Mouse (Mus musculus) A20 (cell line): Measurements from ENCODE around the gene Rnls.

ENCODE experiments used
- DNase-seq: peaks from one replicate; pipeline ENCODE4 v3.0.0-alpha.2; 2011; ENCODE audit warnings: low read depth, low spot score

Rnls gene

GRCm38 (mm10) chr19:33262421-33262820 is 129.7 kb downstream of the Rnls start:
- peak; percentile 27 for DNase-seq

DNA sequence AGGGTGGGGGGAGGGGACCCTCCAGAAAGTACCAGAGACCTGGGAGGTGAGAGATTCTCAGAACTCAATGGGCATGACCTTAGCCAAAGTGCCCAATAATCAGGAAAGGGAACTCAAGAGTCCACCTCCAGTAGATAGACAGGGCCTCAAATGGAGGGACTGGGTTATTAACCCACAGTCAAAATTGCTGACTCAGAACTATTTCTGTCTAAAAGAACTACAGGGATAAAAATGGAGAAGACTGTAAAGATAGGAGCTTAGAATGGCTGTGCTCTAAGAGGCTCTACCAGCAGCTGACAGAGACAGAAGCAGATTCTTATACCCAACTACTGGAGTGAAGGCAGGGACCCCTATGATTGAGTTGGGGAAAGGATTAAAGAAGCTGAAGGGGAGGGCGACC is 132.9 kb downstream of the Rnls start:
- DNase-seq, result no peak

DNA sequence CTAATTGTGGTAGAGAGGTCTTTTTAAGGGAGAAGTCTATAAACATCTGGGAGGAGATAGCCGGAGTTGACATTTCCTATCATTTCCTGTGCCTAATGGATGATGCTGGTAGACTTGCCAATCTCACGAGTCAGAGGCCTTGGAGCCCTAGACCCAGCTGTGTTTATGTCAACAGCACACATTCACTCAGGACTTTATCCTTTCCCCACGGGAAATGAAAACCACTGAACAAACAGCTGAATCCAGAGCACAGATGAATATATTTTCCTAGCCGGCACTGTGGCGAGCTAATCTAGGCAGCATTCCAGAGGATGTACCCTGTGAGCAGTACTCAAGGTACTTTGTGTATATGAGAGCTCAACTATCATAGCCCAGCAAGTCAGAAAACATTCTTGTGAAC is 138.2 kb downstream of the Rnls start:
- DNase-seq, result no peak

- DNase-seq, result no peak
Measured at GRCm38 (mm10) chr19:33252226-33252625, 139.9 kb downstream of the Rnls start.

- no peak for DNase-seq
Measured at GRCm38 (mm10) chr19:33244196-33244595, 147.9 kb downstream of the Rnls start.

- no peak for DNase-seq
Measured at GRCm38 (mm10) chr19:33240386-33240785, 151.7 kb downstream of the Rnls start.

- no peak for DNase-seq
Measured at GRCm38 (mm10) chr19:33232902-33233301, 159.2 kb downstream of the Rnls start.

- DNase-seq, result no peak
Measured at GRCm38 (mm10) chr19:33231303-33231702, 160.8 kb downstream of the Rnls start.

DNA sequence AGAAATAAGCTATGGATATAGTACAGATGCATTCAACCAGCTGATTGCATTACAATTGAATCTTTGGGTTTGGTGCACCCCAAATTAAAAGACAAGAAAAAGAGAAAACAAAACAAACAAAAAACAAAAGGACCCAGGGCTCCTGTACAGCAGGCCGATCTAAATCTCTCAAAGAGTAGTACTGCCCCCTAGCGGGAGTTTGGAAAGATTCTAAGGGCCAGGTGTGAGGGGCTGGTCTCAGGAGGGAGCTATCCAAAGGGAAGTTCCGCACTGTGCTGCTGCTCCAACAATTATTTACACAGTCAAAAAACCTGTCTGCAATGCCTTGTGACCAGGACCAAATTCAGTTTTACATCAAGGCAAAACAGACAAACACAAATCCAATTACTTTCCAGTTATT is 165.1 kb downstream of the Rnls start:
- peak; percentile 80 for DNase-seq

GRCm38 (mm10) chr19:33225858-33226705 is 166.0 kb downstream of the Rnls start:
- peak; percentile 29 for DNase-seq

GRCm38 (mm10) chr19:33225002-33225376 is 167.1 kb downstream of the Rnls start:
- no peak for DNase-seq

GRCm38 (mm10) chr19:33224181-33225001 is 167.7 kb downstream of the Rnls start:
- DNase-seq, result peak; percentile 19

- DNase-seq, result no peak
Measured at GRCm38 (mm10) chr19:33223766-33224165, 168.3 kb downstream of the Rnls start.

DNA sequence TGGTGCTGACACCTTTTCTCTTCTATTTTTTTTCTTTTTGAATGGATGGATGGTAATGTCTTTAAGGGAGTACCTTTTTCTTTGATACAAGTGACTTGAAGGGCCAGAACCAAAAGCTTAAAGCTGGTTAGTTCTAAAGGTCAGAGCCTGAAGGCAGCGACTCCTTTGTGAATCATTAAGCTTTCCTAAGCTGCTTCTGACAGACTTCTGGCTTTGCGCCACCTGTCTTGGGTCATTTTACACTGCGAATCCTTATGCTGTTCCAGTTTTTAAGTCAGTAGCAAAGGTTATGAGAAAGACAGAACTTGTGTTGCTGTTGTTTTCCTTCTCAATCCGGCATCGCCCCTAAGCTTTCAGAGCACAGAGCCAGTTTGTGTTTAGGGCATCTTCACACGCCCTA is 168.8 kb downstream of the Rnls start:
- no peak for DNase-seq

GRCm38 (mm10) chr19:33222595-33223223 is 169.4 kb downstream of the Rnls start:
- DNase-seq, result peak; percentile 85

- no peak for DNase-seq
Measured at GRCm38 (mm10) chr19:33217791-33218300, 174.2 kb downstream of the Rnls start.

GRCm38 (mm10) chr19:33209709-33210108 is 182.4 kb downstream of the Rnls start:
- DNase-seq, result peak; percentile 10

DNA sequence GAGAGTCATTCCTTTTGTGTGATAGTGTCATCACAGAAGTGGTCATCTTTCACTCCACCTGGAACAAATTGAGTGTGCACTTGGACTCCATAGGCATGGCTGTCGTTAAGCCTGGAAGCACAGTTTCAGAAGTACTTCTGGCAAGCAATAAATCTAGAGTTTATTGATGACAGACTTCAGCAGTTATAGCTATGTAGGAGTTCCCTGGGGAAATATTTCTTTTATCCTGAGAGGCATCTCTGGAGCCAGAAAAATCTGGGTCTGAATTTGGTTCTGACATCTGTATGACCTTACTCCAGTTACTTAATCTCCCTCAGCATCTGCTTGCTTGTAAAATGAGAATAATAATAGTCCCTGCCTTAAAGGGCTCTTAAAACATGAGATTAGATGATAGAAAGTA is 184.1 kb downstream of the Rnls start:
- DNase-seq, result peak; percentile 4

- peak; percentile 67 for DNase-seq
Measured at GRCm38 (mm10) chr19:33205389-33205788, 186.7 kb downstream of the Rnls start.

DNA sequence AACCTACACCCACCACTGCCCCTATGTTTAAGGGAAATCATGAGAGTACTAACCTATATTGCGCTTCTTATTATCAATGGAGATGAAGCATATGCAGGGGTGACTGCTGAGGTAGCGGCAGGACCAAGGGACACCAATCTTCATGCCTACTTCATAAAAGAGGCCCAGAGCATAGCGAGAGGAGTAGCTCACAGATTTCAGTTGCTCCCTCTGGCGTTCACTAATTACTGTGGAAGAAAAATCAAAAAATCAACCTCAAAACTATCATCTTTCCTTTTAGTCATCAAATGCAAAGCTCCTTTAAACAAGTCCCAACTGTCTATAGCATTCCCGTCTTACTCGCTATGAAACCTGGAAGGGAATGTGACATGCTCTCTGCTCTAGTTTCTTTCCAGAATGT is 189.7 kb downstream of the Rnls start:
- DNase-seq, result no peak

DNA sequence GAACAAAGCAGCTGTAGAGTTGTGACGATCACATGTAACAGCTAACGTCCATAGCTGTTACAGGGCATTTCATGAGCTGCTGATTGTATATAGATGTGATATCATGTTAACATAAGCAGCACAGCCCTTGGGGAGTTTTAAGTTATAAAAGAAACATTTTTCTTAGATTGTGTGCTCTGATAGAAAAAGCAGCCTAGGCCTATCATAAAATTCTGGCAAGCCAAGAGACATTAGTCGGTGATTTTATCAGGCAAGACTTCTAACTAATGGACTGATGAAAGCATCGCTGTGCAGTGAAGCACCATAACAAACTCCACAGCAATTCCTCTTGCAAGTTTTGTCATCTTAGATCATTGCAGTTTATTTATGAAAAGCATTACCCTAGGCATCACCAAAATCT is 190.9 kb downstream of the Rnls start:
- no peak for DNase-seq

DNA sequence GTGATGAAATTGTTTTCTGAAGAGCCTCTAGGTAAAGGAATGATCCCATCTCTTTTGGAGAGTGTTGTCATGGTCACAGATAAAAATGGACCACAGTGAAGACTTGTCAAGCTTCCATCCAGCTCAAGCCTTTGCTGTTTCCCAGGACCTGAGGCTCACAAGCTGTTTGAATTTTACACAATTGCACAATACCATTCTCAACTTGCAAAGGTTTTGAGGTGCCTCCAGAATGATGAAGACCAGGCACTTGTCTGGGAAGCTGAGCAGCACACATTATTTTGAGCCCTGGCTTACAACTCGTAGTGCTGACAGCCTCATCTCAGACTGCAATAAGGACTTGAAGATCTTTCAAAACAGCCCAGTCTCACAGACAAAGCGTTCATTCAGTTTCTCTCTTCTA is 200.0 kb downstream of the Rnls start:
- no peak for DNase-seq
